Mouse (Mus musculus) embryonic facial prominence, embryonic 13.5 days (tissue): ENCODE data around the gene Disp3. TPM values are rescaled to one million over a fixed set of nuclear protein-coding genes. Genes with fewer than 3 reads are reported as not detected.
A peak's percentile ranks its signal among the peaks of the same experiment; 100 is the strongest.

ENCODE experiments used
- ATAC-seq: fragments of 200-750 bp; cut with Nextera tagmentation; 2 replicates; pipeline ENCODE4 v1.8.0; 2017; ENCODE audit warnings: low read depth; ENCODE audit not compliant: insufficient number of reproducible peaks, insufficient read depth, low FRiP score, low TSS enrichment
- H3K27ac ChIP-seq: fragments of 300-500 bp; sonication (generic); 2 replicates; pipeline ENCODE4 v1.5.1; 2015; ENCODE audit warnings: moderate library complexity, mild to moderate bottlenecking, inconsistent platforms
- H3K27me3 ChIP-seq: fragments of 300-500 bp; sonication (generic); 2 replicates; pipeline ENCODE4 v1.6.1; 2015; ENCODE audit warnings: mild to moderate bottlenecking, inconsistent platforms
- H3K36me3 ChIP-seq: fragments of 300-500 bp; sonication (generic); 2 replicates; pipeline ENCODE4 v1.6.1; 2015; ENCODE audit warnings: mild to moderate bottlenecking, inconsistent platforms
- H3K4me1 ChIP-seq: fragments of 300-500 bp; sonication (generic); 2 replicates; pipeline ENCODE4 v1.6.1; 2015; ENCODE audit warnings: inconsistent platforms
- H3K4me2 ChIP-seq: fragments of 300-500 bp; sonication (generic); 2 replicates; pipeline ENCODE4 v1.6.1; 2015; ENCODE audit warnings: moderate library complexity, mild to moderate bottlenecking, inconsistent platforms
- H3K4me3 ChIP-seq: fragments of 300-500 bp; sonication (generic); 2 replicates; pipeline ENCODE4 v1.5.1; 2015; ENCODE audit warnings: mild to moderate bottlenecking, inconsistent platforms
- H3K9ac ChIP-seq: fragments of 300-500 bp; sonication (generic); 2 replicates; pipeline ENCODE4 v1.6.1; 2015; ENCODE audit warnings: mild to moderate bottlenecking, inconsistent platforms
- H3K9me3 ChIP-seq: fragments of 300-500 bp; sonication (generic); 2 replicates; pipeline ENCODE4 v1.6.1; 2016; ENCODE audit warnings: inconsistent platforms
- WGBS: fragments of 180-500 bp; shearing (Covaris S2); methylation state at CpG from one replicate; pipeline ENCODE4 v1.1.7; 2015; ENCODE audit warnings: mixed read lengths; 5-methylcytosine and 5-hydroxymethylcytosine counted together
- polyA plus RNA-seq: library from polyadenylated mRNA; unstranded; fragments of >200 nt; fragmentation: Nextera tagmentation; extraction: Ambion mirVana; gene quantifications from 2 replicates; pipeline ENCODE4 v1.2.1, GENCODE M21; 2015

The Disp3 gene
- polyA plus RNA-seq = 0.35 and 0.39 TPM in 2 replicates

DNA sequence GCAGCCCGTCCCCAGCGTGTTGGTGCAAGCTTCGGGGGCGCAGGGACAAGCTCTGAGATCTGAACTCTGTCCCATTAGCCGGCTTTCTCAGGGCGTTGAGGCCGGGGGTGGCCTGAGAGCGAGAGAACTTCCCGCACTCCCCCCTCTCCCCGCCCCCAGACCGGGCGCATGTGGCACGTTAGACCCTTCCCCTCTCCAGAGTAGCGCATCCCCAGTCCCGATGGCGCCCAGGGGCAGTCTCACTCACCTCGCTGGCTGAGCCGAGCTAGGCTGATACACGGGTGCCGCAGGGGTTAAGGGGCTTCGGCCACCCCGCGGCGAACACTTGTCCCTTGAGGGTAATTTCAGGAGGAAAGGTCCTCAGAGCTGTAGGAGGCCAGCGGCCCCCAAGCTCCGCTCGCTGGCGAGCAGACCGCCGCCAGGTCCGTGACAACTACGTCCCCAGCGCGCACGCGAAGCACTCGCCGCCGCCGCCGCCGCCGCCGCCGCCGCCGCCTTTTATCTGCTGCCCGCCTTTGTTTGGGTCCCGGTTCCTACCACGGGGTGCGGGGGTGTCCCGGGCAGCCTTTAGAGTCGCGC, at the start of gene Disp3:
TSS of gene Disp3 (minus strand) at position 490 of the 579 bp plus-strand sequence.
- Histone ChIP-seq H3K36me3 (no peaks in the 10 kb centered on the region), H3K27ac (no peak within 1 kb of the TSS), H3K9me3 (no peaks in the 10 kb centered on the region), H3K4me2 (peak within 1 kb of the TSS; percentile 75), H3K27me3 (peaks cover 54% of the 10 kb centered on the region), H3K4me3 (peak within 1 kb of the TSS; percentile 45), H3K9ac (peak within 1 kb of the TSS; percentile 44; the same call in 1 of the 2 replicates), H3K4me1 (peaks cover 24% of the 10 kb centered on the region)
- under 1% methylated on average over 54 of the region's 54 CpGs for WGBS
- ATAC-seq = no peak

DNA sequence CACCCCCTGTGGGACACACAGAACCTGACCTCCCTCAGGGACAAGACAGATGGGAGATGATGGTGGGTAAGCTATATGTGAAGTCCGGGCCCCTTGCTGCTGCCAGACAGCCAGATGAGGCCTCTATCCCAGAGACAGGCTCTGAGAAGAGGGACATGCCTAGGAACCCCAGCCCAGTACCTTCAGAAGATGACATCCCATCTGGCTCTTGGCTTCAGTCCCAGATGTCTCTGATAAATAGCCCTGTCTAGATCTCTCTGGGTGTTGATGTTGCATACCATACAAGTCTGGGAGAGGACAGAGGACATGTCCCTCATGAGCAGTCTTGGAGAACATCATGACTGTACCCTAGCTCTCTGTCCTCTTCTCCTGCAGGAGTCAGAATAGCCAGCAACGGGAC, 42.5 kb upstream of the Disp3 start:
- Histone ChIP-seq H3K27me3 (no peaks in the 10 kb centered on the region; the same call in 1 of the 2 replicates), H3K9ac (no peak overlapping the region), H3K27ac (no peak overlapping the region), H3K4me1 (peaks cover 21% of the 10 kb centered on the region), H3K36me3 (no peaks in the 10 kb centered on the region), H3K4me2 (no peak overlapping the region), H3K9me3 (no peaks in the 10 kb centered on the region), H3K4me3 (no peak overlapping the region)
- 88% methylated on average over 2 of the region's 2 CpGs for WGBS
- no peak for ATAC-seq

DNA sequence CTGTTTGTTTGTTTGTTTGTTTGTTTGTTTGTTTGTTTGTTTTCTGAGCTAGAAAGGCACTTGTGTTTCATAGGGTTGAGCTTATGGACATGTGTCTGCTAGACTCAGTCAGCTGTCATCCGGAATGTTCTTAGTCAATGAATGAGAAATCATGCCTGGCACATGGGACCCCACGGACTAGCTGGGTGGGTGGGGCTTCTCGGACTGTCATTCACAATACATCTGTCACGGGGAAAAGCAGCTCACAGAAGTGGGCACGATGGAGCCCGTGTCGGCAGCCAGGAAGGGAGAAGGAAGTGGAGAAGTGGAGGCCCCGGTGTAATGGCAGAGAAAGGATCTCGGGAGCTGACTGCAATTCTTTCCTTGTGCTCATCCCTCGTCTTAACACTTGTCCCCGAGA, 41.7 kb upstream of the Disp3 start:
- Histone ChIP-seq H3K36me3 (no peaks in the 10 kb centered on the region), H3K9me3 (no peaks in the 10 kb centered on the region), H3K4me3 (no peak overlapping the region), H3K4me2 (no peak overlapping the region), H3K4me1 (peaks cover 26% of the 10 kb centered on the region), H3K27ac (no peak overlapping the region), H3K9ac (no peak overlapping the region), H3K27me3 (peaks cover 4% of the 10 kb centered on the region; the same call in 1 of the 2 replicates)
- no peak for ATAC-seq
- 40% methylated on average over 11 of the region's 11 CpGs for WGBS

DNA sequence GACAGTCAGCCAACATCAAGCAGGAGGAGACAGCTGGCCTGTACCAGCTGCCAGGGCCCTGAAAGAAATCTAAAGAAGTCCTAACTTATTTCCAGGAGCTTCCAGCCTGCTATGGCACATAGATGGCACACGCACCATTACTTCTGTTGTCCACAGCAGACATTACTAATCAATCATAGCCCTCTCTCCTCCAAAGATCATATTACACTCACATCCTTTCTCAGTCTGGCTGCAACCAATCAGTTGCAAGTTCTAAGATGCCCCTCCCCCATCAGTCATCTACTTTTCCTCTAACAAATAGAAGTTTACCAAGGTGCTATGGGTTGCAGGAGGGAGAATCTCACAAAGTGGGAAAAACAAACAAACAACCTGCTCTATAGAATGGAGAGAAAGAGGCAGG, 40.5 kb upstream of the Disp3 start:
- ATAC-seq = no peak
- Histone ChIP-seq H3K27me3 (peaks cover 4% of the 10 kb centered on the region; the same call in 1 of the 2 replicates), H3K4me1 (peaks cover 30% of the 10 kb centered on the region), H3K36me3 (no peaks in the 10 kb centered on the region), H3K9me3 (no peaks in the 10 kb centered on the region), H3K4me2 (no peak overlapping the region), H3K4me3 (no peak overlapping the region), H3K9ac (no peak overlapping the region), H3K27ac (no peak overlapping the region)
- WGBS = 77% methylated on average over 1 of the region's 1 CpGs

DNA sequence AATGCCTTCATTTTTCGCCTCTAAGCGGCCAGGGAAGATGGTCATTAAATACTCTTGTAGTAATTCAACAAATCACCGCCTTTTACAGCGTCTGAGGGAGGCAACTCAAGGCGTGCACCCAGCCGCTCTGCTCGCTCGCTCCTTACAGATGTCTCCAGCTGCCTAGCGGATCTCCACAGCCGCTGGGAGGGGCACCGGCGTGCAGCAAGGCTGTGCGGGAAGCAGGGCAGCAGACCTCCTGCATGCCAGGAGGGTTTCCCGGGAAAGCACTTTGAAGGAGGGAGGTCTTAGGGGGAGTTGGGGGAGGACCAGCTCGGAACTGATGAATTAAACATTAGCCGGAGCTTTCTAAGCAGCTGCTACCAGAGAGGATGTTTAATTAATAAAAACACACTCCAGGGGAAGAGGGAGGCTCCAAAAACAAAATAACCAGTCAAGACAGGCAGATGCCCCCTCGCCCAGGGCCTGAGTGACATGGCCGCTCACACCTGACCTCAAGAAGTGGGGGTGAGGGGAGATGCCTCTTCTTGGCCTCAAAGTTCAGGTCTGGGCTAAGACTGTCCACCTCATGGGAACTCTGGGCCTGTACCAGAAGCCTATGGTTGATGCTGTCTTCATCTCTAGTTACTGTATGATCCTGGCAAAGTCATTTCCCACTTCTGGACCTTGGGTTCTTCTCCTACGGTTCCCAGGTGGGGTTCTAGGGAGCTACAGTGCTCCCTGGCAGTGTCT, 39.7 kb upstream of the Disp3 start:
- H3K9me3 ChIP-seq = no peaks in the 10 kb centered on the region
- H3K27me3 ChIP-seq = peaks cover 4% of the 10 kb centered on the region; the same call in 1 of the 2 replicates
- H3K27ac ChIP-seq = no peak overlapping the region
- ATAC-seq = no peak
- peak overlapping the region; percentile 30 for H3K4me2 ChIP-seq
- no peak overlapping the region for H3K9ac ChIP-seq
- peaks cover 38% of the 10 kb centered on the region for H3K4me1 ChIP-seq
- 13% methylated on average over 19 of the region's 19 CpGs for WGBS
- no peaks in the 10 kb centered on the region for H3K36me3 ChIP-seq
- H3K4me3 ChIP-seq = no peak overlapping the region

DNA sequence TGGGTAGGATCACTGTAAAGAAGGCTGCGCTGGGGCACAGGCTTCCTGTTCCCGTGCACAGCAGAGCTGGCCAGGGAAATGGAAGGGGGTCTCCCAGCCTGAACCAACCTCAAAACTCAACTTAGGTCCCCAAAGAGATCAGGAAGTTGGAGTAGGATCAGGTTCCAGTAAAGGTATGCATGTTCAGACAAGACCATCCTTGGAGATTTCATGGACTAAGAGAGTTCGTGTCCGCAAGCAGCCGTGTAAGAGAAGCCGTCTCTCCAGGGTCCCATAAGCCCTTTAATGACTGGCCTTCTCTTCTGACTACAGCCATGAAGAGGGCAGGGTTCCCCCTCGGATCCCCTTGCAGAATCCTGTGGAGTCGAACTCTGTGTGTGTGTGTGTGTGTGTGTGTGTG, 39.0 kb upstream of the Disp3 start:
- peaks cover 40% of the 10 kb centered on the region for H3K4me1 ChIP-seq
- H3K27me3 ChIP-seq = peaks cover 10% of the 10 kb centered on the region; the same call in 1 of the 2 replicates
- WGBS = 39% methylated on average over 8 of the region's 8 CpGs
- H3K9ac ChIP-seq = no peak overlapping the region
- H3K9me3 ChIP-seq = no peaks in the 10 kb centered on the region
- no peak overlapping the region for H3K4me3 ChIP-seq
- H3K27ac ChIP-seq = no peak overlapping the region
- H3K36me3 ChIP-seq = no peaks in the 10 kb centered on the region
- peak overlapping the region; percentile 30; the same call in 1 of the 2 replicates for H3K4me2 ChIP-seq
- no peak for ATAC-seq

DNA sequence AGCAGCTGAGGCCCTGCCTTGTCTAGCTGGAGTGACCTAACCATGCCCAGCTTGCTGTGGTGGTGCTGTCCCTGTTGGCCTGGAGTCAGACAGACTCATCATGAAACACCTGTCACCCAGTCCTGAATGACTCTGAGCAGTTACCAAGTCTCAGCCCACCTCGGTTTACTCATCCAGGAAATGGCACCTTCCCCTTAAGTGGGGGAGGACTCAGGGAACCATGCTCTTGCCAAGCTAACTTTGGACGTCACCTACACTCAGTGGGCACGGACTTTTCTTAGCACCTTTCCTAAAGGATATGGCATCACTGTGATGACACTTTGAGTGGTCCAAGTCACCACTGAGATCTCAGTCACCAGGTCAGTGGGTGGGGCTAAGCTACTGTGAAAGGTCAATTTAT, 38.2 kb upstream of the Disp3 start:
- WGBS = 93% methylated on average over 3 of the region's 3 CpGs
- Histone ChIP-seq H3K9ac (no peak overlapping the region), H3K4me2 (no peak overlapping the region), H3K27me3 (peaks cover 18% of the 10 kb centered on the region), H3K4me1 (peaks cover 43% of the 10 kb centered on the region), H3K27ac (no peak overlapping the region), H3K9me3 (no peaks in the 10 kb centered on the region), H3K4me3 (no peak overlapping the region), H3K36me3 (no peaks in the 10 kb centered on the region)
- ATAC-seq = no peak

DNA sequence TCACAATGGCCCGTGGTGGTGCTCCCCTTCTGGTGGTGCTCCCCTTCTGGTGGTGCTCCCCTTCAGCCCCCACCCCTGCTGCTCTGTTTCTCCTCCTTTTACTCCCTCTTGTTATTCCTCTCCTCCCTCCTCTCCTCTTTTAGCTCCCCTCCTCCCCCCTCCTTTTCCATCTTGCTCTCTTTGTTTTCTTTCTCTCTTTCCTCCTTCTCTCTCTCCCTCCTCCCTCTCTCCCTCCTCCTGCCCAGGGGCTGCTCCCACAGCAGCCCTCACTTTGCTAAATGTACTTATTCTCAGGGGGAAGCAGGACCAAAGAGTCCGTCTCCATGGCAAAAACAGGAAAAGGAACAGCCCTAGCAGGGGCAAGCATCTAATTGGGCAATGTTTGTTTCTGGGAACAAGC, 37.3 kb upstream of the Disp3 start:
- Histone ChIP-seq H3K4me2 (no peak overlapping the region), H3K4me1 (peaks cover 43% of the 10 kb centered on the region), H3K27ac (no peak overlapping the region), H3K9ac (no peak overlapping the region), H3K36me3 (no peaks in the 10 kb centered on the region), H3K27me3 (peaks cover 21% of the 10 kb centered on the region), H3K4me3 (no peak overlapping the region), H3K9me3 (no peaks in the 10 kb centered on the region)
- WGBS = 15% methylated on average over 2 of the region's 2 CpGs
- ATAC-seq = no peak

DNA sequence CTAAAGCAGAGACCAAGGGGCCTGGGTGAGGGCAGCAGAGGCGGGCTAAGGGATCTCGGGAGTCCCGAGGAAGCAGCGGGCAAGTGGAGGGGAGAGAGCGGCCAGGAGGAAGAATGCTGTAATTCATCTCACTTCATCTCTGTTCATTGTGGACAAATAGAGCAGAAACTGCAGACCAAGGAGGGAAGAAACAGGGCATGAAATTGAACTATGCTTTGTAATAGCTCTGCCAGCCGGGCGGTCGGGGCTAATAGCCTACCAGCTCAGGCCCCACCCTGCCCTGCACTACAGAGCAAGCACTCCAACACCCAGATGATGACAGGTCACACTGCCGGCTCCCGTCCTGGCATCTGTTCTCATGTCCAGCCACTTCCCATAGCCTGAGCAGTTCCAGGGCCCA, 34.4 kb upstream of the Disp3 start:
- WGBS = 32% methylated on average over 10 of the region's 10 CpGs
- H3K27me3 ChIP-seq = peaks cover 22% of the 10 kb centered on the region
- H3K9me3 ChIP-seq = no peaks in the 10 kb centered on the region
- peaks cover 36% of the 10 kb centered on the region for H3K4me1 ChIP-seq
- H3K4me2 ChIP-seq = no peak overlapping the region
- ATAC-seq = no peak
- no peak overlapping the region for H3K9ac ChIP-seq
- no peaks in the 10 kb centered on the region for H3K36me3 ChIP-seq
- no peak overlapping the region for H3K27ac ChIP-seq
- H3K4me3 ChIP-seq = no peak overlapping the region

DNA sequence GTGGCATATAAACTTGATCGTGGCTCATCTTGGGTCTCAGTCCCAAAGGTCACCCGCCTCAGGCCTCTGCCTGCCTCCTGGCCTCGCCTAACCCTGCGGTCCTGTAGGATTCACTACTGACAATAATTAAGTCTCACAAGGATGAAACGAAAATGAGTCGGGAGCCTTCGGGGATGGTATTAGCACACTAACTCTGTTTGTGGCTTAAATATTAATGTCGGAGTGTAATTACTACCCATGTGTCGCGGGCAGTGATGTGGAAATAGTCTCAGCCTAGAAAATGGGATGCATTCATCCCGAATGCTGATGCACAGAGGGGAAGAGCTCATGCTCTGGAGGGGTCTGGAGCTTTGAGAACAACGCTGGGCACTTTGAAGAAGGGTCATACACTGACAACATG, 31.6 kb upstream of the Disp3 start:
- Histone ChIP-seq H3K4me3 (no peak overlapping the region), H3K27me3 (peaks cover 23% of the 10 kb centered on the region), H3K36me3 (no peaks in the 10 kb centered on the region), H3K9ac (no peak overlapping the region), H3K4me2 (no peak overlapping the region), H3K4me1 (peaks cover 19% of the 10 kb centered on the region), H3K27ac (no peak overlapping the region), H3K9me3 (no peaks in the 10 kb centered on the region)
- 77% methylated on average over 12 of the region's 12 CpGs for WGBS
- no peak for ATAC-seq

DNA sequence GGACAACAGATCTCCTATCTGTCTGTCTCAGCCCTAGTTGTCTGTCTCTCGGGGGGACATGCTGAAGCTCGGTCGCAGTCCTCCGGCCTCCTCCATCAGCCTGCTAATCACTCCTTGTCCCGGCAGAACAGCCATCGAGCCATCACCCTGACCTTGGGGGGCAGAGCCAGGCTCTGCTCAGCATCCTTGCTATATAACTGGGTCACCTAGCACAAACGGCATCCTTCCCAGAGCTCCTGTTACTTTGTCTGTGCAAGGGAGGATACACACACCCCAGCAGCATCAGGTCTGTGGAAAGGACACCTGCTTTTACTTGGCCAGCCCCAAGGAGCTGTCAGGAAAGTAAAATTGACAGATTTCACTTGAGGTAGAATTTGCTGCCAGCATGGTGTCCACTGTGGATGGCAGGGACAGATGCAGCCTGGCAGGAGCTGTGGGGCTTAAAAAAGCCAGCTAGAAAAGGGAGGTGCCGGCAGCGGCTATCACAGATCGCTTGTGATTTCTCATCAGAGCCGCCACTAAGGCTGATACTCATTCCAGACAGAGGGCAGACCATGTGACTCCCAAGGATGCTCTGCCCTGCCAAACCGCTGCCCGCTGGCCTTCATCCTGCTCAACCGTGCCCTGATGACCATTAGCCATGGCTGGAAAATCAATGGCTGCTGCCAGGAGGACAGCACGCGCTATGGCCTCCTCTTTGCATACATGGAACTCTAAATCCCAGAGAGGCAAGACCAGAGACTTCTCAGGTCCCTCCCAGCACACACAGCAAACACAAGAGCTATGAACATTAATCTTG, 27.8 kb upstream of the Disp3 start:
- Histone ChIP-seq H3K4me2 (no peak overlapping the region), H3K4me1 (no peaks in the 10 kb centered on the region), H3K27ac (no peak overlapping the region), H3K9ac (no peak overlapping the region), H3K27me3 (peaks cover 6% of the 10 kb centered on the region; the same call in 1 of the 2 replicates), H3K4me3 (no peak overlapping the region), H3K36me3 (no peaks in the 10 kb centered on the region), H3K9me3 (no peaks in the 10 kb centered on the region)
- no peak for ATAC-seq
- 78% methylated on average over 16 of the region's 16 CpGs for WGBS
